Comparison of ENCODE assay signal across 8 mouse cellular contexts in the genomic region with DNA sequence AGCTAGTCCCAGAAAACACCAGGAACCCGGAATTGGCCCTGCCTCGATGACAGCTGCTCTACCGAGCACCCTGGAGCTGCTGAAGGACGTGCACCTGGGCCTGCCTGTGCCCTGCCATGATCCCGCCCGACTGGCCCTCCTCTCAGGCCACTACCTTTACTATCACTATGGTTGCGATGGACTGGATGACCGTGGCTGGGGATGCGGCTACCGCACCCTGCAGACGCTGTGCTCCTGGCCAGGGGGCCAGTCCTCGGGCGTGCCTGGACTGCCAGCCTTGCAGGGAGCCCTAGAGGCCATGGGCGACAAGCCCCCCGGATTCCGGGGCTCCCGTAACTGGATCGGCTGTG. TPM values are rescaled to one million over a fixed set of nuclear protein-coding genes. Genes with fewer than 3 reads are reported as not detected.
DNase-seq lines count a peak whose midpoint lies in the region; ATAC-seq and TF ChIP-seq lines count a peak whose summit lies in the region.

No protein-coding gene starts in this region.

- H3K9me3 ChIP-seq in hindbrain, embryonic 14.5 days (ENCODE audit: control insufficient read depth, low read length), result no peaks in the 10 kb centered on the region
- H3K9me3 ChIP-seq in midbrain, embryonic 12.5 days, result no peaks in the 10 kb centered on the region

- H3K27ac ChIP-seq in kidney, adult 2 months (ENCODE audit: insufficient read depth, low read depth, low read length), result peak overlapping the region; percentile 63
- H3K27ac ChIP-seq in bone marrow macrophage, adult 2 months (ENCODE audit: insufficient read depth, low read depth, low read length), result peak overlapping the region; percentile 60
- H3K27ac ChIP-seq in hindbrain, embryonic 14.5 days, result peak overlapping the region; percentile 85
- peak overlapping the region; percentile 86 for H3K27ac ChIP-seq in midbrain, embryonic 12.5 days (replicated peaks)

- no peak for TF ChIP-seq CTCF in kidney, adult 2 months (conservative IDR thresholded peaks at IDR 0.05; ENCODE audit: insufficient read depth, insufficient read length, low read depth, low read length)
- no peak for TF ChIP-seq CTCF in bone marrow macrophage, adult 2 months (IDR thresholded peaks at IDR 0.05; ENCODE audit: low read depth, low read length)

- no peaks in the 10 kb centered on the region for H3K27me3 ChIP-seq in kidney, adult 2 months (replicated peaks; ENCODE audit: control insufficient read depth, insufficient read depth, low read length)
- peaks cover 23% of the 10 kb centered on the region for H3K27me3 ChIP-seq in hindbrain, embryonic 14.5 days (ENCODE audit: control insufficient read depth, insufficient read depth, low read length)
- H3K27me3 ChIP-seq in midbrain, embryonic 12.5 days, result peaks cover 32% of the 10 kb centered on the region

- peak; percentile 52 for ATAC-seq in hindbrain, embryonic 14.5 days (ENCODE audit: low FRiP score)
- ATAC-seq in midbrain, embryonic 12.5 days (ENCODE audit: low FRiP score, low read depth), result peak; percentile 74

- H3K9ac ChIP-seq in hindbrain, embryonic 14.5 days, result peak overlapping the region; percentile 80
- H3K9ac ChIP-seq in midbrain, embryonic 12.5 days (replicated peaks), result peak overlapping the region; percentile 77

- peak overlapping the region; percentile 77 for H3K4me3 ChIP-seq in kidney, adult 2 months (ENCODE audit: insufficient read depth, low read depth, low read length)
- H3K4me3 ChIP-seq in bone marrow macrophage, adult 2 months (ENCODE audit: insufficient read depth, low read length), result peak overlapping the region; percentile 64
- H3K4me3 ChIP-seq in hindbrain, embryonic 14.5 days (replicated peaks; ENCODE audit: low read length), result peak overlapping the region; percentile 47
- H3K4me3 ChIP-seq in midbrain, embryonic 12.5 days, result peak overlapping the region; percentile 59

- DNase-seq in kidney, adult 2 months, result no peak
- DNase-seq in kidney, postnatal 14 days, result no peak
- no peak for DNase-seq in hindbrain, embryonic 14.5 days (ENCODE audit: low spot score)
- DNase-seq in cerebellum, adult 11 months, result no peak
- no peak for DNase-seq in cerebellum, postnatal 25 days
- DNase-seq in right cerebral cortex, postnatal 10 days (ENCODE audit: low spot score in 2 of 2), result no peak

- H3K4me2 ChIP-seq in hindbrain, embryonic 14.5 days (replicated peaks), result peak overlapping the region; percentile 94
- H3K4me2 ChIP-seq in midbrain, embryonic 12.5 days (replicated peaks), result peak overlapping the region; percentile 100

- no peak for TF ChIP-seq POLR2A in kidney, adult 2 months (IDR thresholded peaks at IDR 0.05; ENCODE audit: low read depth, low read length)
- no peak for TF ChIP-seq POLR2A in bone marrow macrophage, adult 2 months (IDR thresholded peaks at IDR 0.05; ENCODE audit: borderline replicate concordance, low read depth, low read length)

- no peaks in the 10 kb centered on the region; the same call in 1 of the 2 replicates for H3K4me1 ChIP-seq in kidney, adult 2 months (ENCODE audit: control insufficient read depth, insufficient read depth, low read length)
- peaks cover 2% of the 10 kb centered on the region; the same call in 1 of the 2 replicates for H3K4me1 ChIP-seq in bone marrow macrophage, adult 2 months (ENCODE audit: control insufficient read depth, insufficient read depth, low read length)
- peaks cover 16% of the 10 kb centered on the region for H3K4me1 ChIP-seq in hindbrain, embryonic 14.5 days (replicated peaks; ENCODE audit: control insufficient read depth, insufficient read depth, low read length)
- H3K4me1 ChIP-seq in midbrain, embryonic 12.5 days, result peaks cover 27% of the 10 kb centered on the region

- H3K36me3 ChIP-seq in kidney, adult 2 months (ENCODE audit: control insufficient read depth, insufficient read depth, low read length), result no peaks in the 10 kb centered on the region
- peaks cover 51% of the 10 kb centered on the region for H3K36me3 ChIP-seq in hindbrain, embryonic 14.5 days (replicated peaks; ENCODE audit: control insufficient read depth, insufficient read depth)
- H3K36me3 ChIP-seq in midbrain, embryonic 12.5 days, result peaks cover 48% of the 10 kb centered on the region

- WGBS in kidney, adult 2 months, result 5% methylated on average over 18 of the region's 18 CpGs
- 8% methylated on average over 18 of the region's 18 CpGs for WGBS in hindbrain, embryonic 14.5 days
- 7% methylated on average over 18 of the region's 18 CpGs for WGBS in midbrain, embryonic 12.5 days

RNA-seq across cellular contexts. Expression of gene Ufsp1, which starts 0.3 kb away (rescaled TPM):
- polyA plus RNA-seq in kidney, adult 2 months (2012; rRNA removed), result 17.3 and 18.4 TPM in 2 replicates
- polyA plus RNA-seq in bone marrow macrophage, adult 2 months (2012; ENCODE audit: insufficient read depth, insufficient read length, missing spikeins), result 0.79 and 1.8 TPM in 2 replicates
- polyA plus RNA-seq in hindbrain, embryonic 14.5 days (2014; fragmentation: Nextera tagmentation; extraction: Ambion mirVana), result 22.3 and 22.6 TPM in 2 replicates
- 7.9 and 8.0 TPM in 2 replicates for polyA plus RNA-seq in midbrain, embryonic 12.5 days (2016; fragmentation: Nextera tagmentation; extraction: Ambion mirVana)

RNA-seq across cellular contexts. Expression of gene Ache, which starts 7.4 kb away (rescaled TPM):
- 4.7 and 5.1 TPM in 2 replicates for polyA plus RNA-seq in kidney, adult 2 months (2012; rRNA removed)
- not detected in 2 replicates for polyA plus RNA-seq in bone marrow macrophage, adult 2 months (2012; ENCODE audit: insufficient read depth, insufficient read length, missing spikeins)
- polyA plus RNA-seq in hindbrain, embryonic 14.5 days (2014; fragmentation: Nextera tagmentation; extraction: Ambion mirVana), result 56.7 and 68.4 TPM in 2 replicates
- polyA plus RNA-seq in midbrain, embryonic 12.5 days (2016; fragmentation: Nextera tagmentation; extraction: Ambion mirVana), result 5.0 and 5.3 TPM in 2 replicates

RNA-seq across cellular contexts. Expression of gene Srrt, which starts 12.8 kb away (rescaled TPM):
- 83.0 and 86.9 TPM in 2 replicates for polyA plus RNA-seq in kidney, adult 2 months (2012; rRNA removed)
- 172 and 177 TPM in 2 replicates for polyA plus RNA-seq in bone marrow macrophage, adult 2 months (2012; ENCODE audit: insufficient read depth, insufficient read length, missing spikeins)
- polyA plus RNA-seq in hindbrain, embryonic 14.5 days (2014; fragmentation: Nextera tagmentation; extraction: Ambion mirVana), result 75.0 and 81.0 TPM in 2 replicates
- 178 and 180 TPM in 2 replicates for polyA plus RNA-seq in midbrain, embryonic 12.5 days (2016; fragmentation: Nextera tagmentation; extraction: Ambion mirVana)

RNA-seq across cellular contexts. Expression of gene Trip6, which starts 19.5 kb away (rescaled TPM):
- polyA plus RNA-seq in kidney, adult 2 months (2012; rRNA removed), result 53.2 and 60.2 TPM in 2 replicates
- 6.7 and 7.1 TPM in 2 replicates for polyA plus RNA-seq in bone marrow macrophage, adult 2 months (2012; ENCODE audit: insufficient read depth, insufficient read length, missing spikeins)
- 11.1 and 12.2 TPM in 2 replicates for polyA plus RNA-seq in hindbrain, embryonic 14.5 days (2014; fragmentation: Nextera tagmentation; extraction: Ambion mirVana)
- 34.9 and 43.3 TPM in 2 replicates for polyA plus RNA-seq in midbrain, embryonic 12.5 days (2016; fragmentation: Nextera tagmentation; extraction: Ambion mirVana)

RNA-seq across cellular contexts. Expression of gene Slc12a9, which starts 38.7 kb away (rescaled TPM):
- polyA plus RNA-seq in kidney, adult 2 months (2012; rRNA removed), result 21.6 and 25.9 TPM in 2 replicates
- 43.2 and 47.0 TPM in 2 replicates for polyA plus RNA-seq in bone marrow macrophage, adult 2 months (2012; ENCODE audit: insufficient read depth, insufficient read length, missing spikeins)
- polyA plus RNA-seq in hindbrain, embryonic 14.5 days (2014; fragmentation: Nextera tagmentation; extraction: Ambion mirVana), result 14.9 and 17.6 TPM in 2 replicates
- 22.7 and 22.9 TPM in 2 replicates for polyA plus RNA-seq in midbrain, embryonic 12.5 days (2016; fragmentation: Nextera tagmentation; extraction: Ambion mirVana)
